Mouse (Mus musculus) myocyte (in vitro differentiated cells): ENCODE measurements around the gene Catip.

Experiments used
- E2F4 ChIP-seq: IDR thresholded peaks from one replicate; pipeline ENCODE4 v1.6.1; 2011; ENCODE audit warnings: mild to moderate bottlenecking, control low read depth, moderate library complexity; ENCODE audit not compliant: insufficient read depth
- POLR2A ChIP-seq: IDR thresholded peaks from one replicate; pipeline ENCODE4 v1.6.1; 2011; ENCODE audit warnings: low read depth, mild to moderate bottlenecking, control low read depth, moderate library complexity; ENCODE audit not compliant: insufficient read length
- TCF12 ChIP-seq: IDR thresholded peaks from one replicate; pipeline ENCODE4 v1.6.1; 2011; ENCODE audit warnings: mild to moderate bottlenecking, control low read depth; ENCODE audit not compliant: poor library complexity, insufficient read depth, severe bottlenecking

DNA sequence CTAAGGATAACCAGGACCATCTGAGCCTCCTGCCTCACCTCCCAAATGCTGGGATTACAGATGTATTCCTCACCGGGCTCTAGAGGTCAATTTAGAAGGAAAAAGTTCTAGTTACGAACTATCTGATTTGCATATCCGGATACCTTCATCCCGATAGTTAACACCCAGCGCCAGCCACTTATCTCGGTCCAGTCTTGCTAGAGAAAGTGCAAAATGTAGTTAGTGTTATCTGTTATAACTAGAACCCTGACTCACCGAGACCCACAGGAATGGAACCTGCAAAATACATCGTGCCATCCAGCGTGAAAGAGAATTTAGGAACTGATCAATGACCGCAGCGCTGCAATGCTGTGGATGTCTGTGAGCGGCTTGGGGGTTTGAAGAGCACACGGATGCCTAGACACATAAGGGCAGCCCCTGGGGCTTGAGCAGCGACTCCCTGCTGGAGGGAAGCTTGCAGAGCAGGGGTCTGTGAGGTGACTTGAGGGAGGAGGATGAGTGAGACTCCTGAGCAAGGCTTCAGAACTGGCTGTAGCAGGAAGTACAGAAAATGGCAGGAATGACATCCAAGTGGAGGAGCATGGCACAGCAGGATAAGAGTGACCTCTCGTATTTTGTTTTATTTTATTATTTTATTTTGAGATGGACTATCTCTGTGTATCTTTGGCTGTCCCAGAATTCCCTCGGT is 39.3 kb downstream of the Catip start:
- no peak for TF ChIP-seq E2F4
- no peak for TF ChIP-seq POLR2A
- no peak for TF ChIP-seq TCF12
